Mouse (Mus musculus) liver, adult 2 months (tissue): Measurements from ENCODE around the gene Mrpl54.
A peak's percentile ranks its signal among the peaks of the same experiment; 100 is the strongest.

Source experiments
- CTCF ChIP-seq: fragments of 200-500 bp; IDR thresholded peaks from 2 replicates; pipeline ENCODE4 v1.5.1; 2011; ENCODE audit warnings: low read depth, low read length, control low read depth
- POLR2A ChIP-seq: fragments of 200-500 bp; IDR thresholded peaks from 2 replicates; pipeline ENCODE4 v1.6.1; 2011; ENCODE audit warnings: low read length, control low read depth; ENCODE audit not compliant: insufficient read depth; ENCODE audit errors: extremely low read depth

- TF ChIP-seq CTCF (peak; percentile 87), POLR2A (no peak)
Measured at GRCm38 (mm10) chr10:81217964-81218363, 48.8 kb downstream of the Mrpl54 start.
